Mouse (Mus musculus) midbrain, embryonic 10.5 days (tissue): ENCODE data around the gene Gm45021. TPM values are rescaled to one million over a fixed set of nuclear protein-coding genes. Genes with fewer than 3 reads are reported as not detected.

Experiments
- DNase-seq: peaks from one replicate; pipeline ENCODE4 v3.0.0-alpha.2; 2017; ENCODE audit warnings: low spot score
- H3K27ac ChIP-seq: fragments of 300-500 bp; sonication (generic); replicated peaks from 2 replicates; pipeline ENCODE4 v1.5.1; 2016; ENCODE audit warnings: mild to moderate bottlenecking
- H3K27me3 ChIP-seq: fragments of 300-500 bp; sonication (generic); 2 replicates; pipeline ENCODE4 v1.6.1; 2016; ENCODE audit warnings: low read depth, mild to moderate bottlenecking; ENCODE audit not compliant: poor library complexity, severe bottlenecking
- H3K36me3 ChIP-seq: fragments of 300-500 bp; sonication (generic); 2 replicates; pipeline ENCODE4 v1.6.1; 2016; ENCODE audit warnings: mild to moderate bottlenecking, moderate library complexity
- H3K4me1 ChIP-seq: fragments of 300-500 bp; sonication (generic); 2 replicates; pipeline ENCODE4 v1.6.1; 2016
- H3K4me3 ChIP-seq: fragments of 300-500 bp; sonication (generic); 2 replicates; pipeline ENCODE4 v1.5.1; 2016; ENCODE audit warnings: mild to moderate bottlenecking, moderate library complexity
- H3K9me3 ChIP-seq: fragments of 300-500 bp; sonication (generic); replicated peaks from 2 replicates; pipeline ENCODE4 v1.6.1; 2016; ENCODE audit warnings: mild to moderate bottlenecking
- WGBS: fragments of 180-500 bp; shearing (Covaris S2); methylation state at CpG from one replicate; pipeline ENCODE4 v1.1.7; 2016; 5-methylcytosine and 5-hydroxymethylcytosine counted together
- polyA plus RNA-seq: library from polyadenylated mRNA; unstranded; fragments of >200 nt; fragmentation: Nextera tagmentation; extraction: Ambion mirVana; gene quantifications from 2 replicates; pipeline ENCODE4 v1.2.1, GENCODE M21; 2016

Gene Gm45021
- polyA plus RNA-seq, 1 experiment from 2014 or later, result not detected

DNA sequence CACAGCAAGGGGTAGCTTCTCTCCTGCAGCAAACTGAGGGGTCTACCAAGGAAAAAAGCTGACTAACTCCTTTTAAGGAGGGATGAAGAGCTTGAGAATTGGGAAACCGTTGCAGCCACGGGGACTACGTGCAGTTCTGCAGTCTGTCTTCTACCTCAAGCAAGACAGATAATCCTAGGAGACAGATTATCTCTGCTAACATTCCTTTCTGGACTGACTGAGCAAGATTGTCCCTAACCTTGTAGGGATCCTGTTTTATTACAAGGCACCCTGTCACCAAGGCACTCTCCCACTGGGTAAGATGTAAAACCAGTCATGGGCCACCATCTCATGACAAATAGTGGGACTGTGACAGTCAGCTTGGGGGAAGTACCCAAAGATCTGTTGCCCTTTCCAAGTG, 8.2 kb upstream of the Gm45021 start:
- no peak for DNase-seq
- WGBS, result 30% methylated on average over 3 of the region's 3 CpGs
- no peaks in the 10 kb centered on the region for H3K27me3 ChIP-seq
- H3K4me1 ChIP-seq, result peaks cover 12% of the 10 kb centered on the region
- H3K9me3 ChIP-seq, result no peaks in the 10 kb centered on the region
- no peaks in the 10 kb centered on the region for H3K36me3 ChIP-seq
- H3K27ac ChIP-seq, result no peak overlapping the region
- H3K4me3 ChIP-seq, result no peak overlapping the region

DNA sequence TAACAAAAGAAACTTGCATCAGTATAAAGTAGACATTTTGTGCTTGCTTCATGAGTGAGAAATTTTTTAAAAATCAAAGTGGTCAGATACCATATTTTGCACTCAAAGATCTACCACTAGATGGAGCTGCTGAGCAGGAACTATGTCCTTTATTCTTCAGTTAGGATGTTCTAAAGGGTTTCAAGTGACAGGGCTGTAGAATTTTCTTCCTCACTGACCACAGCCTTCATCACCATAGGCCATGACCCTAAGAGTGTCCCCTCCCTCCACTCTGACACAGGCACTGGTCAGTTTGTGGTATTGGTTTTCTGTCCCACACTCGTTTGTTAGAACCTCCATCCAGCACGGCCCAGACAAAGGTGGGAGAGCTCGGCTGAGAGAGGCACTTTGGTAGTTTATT, 7.4 kb upstream of the Gm45021 start:
- no peaks in the 10 kb centered on the region for H3K36me3 ChIP-seq
- H3K4me1 ChIP-seq, result peaks cover 12% of the 10 kb centered on the region
- no peak overlapping the region for H3K4me3 ChIP-seq
- H3K9me3 ChIP-seq, result no peaks in the 10 kb centered on the region
- WGBS, result 77% methylated on average over 3 of the region's 3 CpGs
- H3K27ac ChIP-seq, result 0 out of 2 replicates have a peak overlapping the region, but pooled peaks have one; percentile 28
- no peaks in the 10 kb centered on the region for H3K27me3 ChIP-seq
- no peak for DNase-seq

DNA sequence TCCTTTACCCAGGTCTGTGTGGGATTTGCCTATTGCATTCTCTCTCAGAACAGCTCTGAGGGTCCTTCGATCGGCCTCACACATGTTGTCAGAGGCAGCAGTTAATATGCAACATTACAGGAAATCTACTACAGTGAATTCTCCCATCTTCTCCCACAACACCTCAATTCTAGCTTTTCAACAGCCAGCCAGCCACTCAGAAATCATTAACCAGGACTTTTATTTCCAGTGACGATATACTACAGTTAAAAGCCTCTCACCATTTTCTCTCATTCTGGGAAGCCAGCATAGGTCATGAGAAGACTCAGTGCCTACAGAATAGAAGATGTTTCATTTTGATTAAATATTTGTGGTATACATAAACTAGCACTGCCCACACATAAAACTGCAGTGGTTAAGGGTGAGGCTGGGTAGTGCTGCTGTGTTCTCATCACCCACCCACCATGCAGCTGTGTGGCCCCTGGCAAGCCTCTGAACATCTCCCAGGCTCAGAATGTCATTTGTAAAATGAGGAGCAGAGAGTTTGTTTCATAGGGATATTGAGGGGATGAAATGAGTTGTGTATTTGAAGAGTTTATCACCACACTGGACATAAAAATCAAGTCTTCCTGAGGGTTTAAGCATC, 1.9 kb downstream of the Gm45021 start:
- 97% methylated on average over 3 of the region's 3 CpGs for WGBS
- Histone ChIP-seq H3K9me3 (peaks cover 4% of the 10 kb centered on the region), H3K36me3 (peaks cover 12% of the 10 kb centered on the region), H3K4me1 (peaks cover 24% of the 10 kb centered on the region), H3K27me3 (no peaks in the 10 kb centered on the region), H3K27ac (no peak overlapping the region), H3K4me3 (no peak overlapping the region)
- DNase-seq, result no peak

- Histone ChIP-seq H3K27ac (no peak overlapping the region), H3K4me1 (peaks cover 24% of the 10 kb centered on the region), H3K9me3 (peaks cover 10% of the 10 kb centered on the region), H3K36me3 (peaks cover 17% of the 10 kb centered on the region), H3K4me3 (no peak overlapping the region), H3K27me3 (no peaks in the 10 kb centered on the region)
- 88% methylated on average over 6 of the region's 6 CpGs for WGBS
- DNase-seq, result no peak
Observed at GRCm38 (mm10) chr6:48591871-48592270, 2.5 kb downstream of the Gm45021 start.

GRCm38 (mm10) chr6:48593158-48594042, 4.0 kb downstream of the Gm45021 start, which contains the start of the genes Repin1 and Gm44965:
Gene Repin1 (plus strand): TSS chr6:48593883.
Gene Gm44965 (plus strand): TSS chr6:48593941.
- Histone ChIP-seq H3K4me3 (peak within 1 kb of the TSS; percentile 94), H3K36me3 (peaks cover 33% of the 10 kb centered on the region), H3K27ac (peak within 1 kb of the TSS; percentile 98), H3K9me3 (peaks cover 21% of the 10 kb centered on the region), H3K4me1 (peaks cover 24% of the 10 kb centered on the region), H3K27me3 (no peaks in the 10 kb centered on the region)
- WGBS, result 6% methylated on average over 45 of the region's 45 CpGs
- DNase-seq, result peak; percentile 95

DNA sequence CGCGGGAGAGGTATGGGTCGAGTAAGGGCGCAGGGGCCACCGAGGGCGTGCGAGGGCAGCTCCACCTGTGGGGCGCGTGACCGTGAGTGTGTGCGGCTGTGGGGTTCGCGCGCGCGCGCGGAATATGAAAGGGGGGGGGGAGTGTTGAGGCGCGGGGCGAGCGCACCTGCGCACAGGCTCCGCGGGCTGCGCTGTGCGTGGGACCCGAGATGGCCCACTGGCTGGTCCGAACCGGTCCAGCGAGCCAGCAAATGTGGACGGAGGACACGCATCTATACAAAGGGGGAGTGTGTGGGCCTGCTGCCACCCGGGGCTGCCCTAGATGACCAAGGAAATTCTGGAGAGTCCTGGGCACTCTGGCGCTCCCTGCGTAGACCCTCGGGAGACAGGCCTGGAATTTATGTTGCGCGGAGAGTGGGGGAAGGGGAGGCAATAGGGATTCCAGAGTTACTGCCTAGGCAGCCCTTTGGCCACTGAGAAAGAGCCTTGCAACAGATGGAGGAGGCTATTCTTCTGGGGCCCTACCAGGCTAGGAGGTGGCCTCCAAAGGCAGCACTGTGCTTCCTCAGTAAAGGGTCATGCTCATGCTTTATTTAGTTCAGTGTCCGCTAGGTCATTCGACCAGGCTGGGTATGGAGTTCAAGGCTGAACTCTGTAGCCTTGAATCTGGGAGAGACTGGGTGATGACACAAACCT, 4.8 kb downstream of the Gm45021 start:
- DNase-seq, result peak; percentile 70
- Histone ChIP-seq H3K27me3 (no peaks in the 10 kb centered on the region), H3K36me3 (peaks cover 40% of the 10 kb centered on the region), H3K27ac (peak overlapping the region; percentile 98), H3K9me3 (peaks cover 21% of the 10 kb centered on the region), H3K4me3 (peak overlapping the region; percentile 94), H3K4me1 (peaks cover 24% of the 10 kb centered on the region)
- WGBS, result 2% methylated on average over 41 of the region's 41 CpGs

GRCm38 (mm10) chr6:48595278-48595677, 5.9 kb downstream of the Gm45021 start:
- no peaks in the 10 kb centered on the region for H3K27me3 ChIP-seq
- H3K4me3 ChIP-seq, result peak overlapping the region; percentile 94
- H3K9me3 ChIP-seq, result peaks cover 21% of the 10 kb centered on the region
- no peak for DNase-seq
- 56% methylated on average over 1 of the region's 1 CpGs for WGBS
- H3K27ac ChIP-seq, result peak overlapping the region; percentile 98
- peaks cover 24% of the 10 kb centered on the region for H3K4me1 ChIP-seq
- H3K36me3 ChIP-seq, result peaks cover 51% of the 10 kb centered on the region

DNA sequence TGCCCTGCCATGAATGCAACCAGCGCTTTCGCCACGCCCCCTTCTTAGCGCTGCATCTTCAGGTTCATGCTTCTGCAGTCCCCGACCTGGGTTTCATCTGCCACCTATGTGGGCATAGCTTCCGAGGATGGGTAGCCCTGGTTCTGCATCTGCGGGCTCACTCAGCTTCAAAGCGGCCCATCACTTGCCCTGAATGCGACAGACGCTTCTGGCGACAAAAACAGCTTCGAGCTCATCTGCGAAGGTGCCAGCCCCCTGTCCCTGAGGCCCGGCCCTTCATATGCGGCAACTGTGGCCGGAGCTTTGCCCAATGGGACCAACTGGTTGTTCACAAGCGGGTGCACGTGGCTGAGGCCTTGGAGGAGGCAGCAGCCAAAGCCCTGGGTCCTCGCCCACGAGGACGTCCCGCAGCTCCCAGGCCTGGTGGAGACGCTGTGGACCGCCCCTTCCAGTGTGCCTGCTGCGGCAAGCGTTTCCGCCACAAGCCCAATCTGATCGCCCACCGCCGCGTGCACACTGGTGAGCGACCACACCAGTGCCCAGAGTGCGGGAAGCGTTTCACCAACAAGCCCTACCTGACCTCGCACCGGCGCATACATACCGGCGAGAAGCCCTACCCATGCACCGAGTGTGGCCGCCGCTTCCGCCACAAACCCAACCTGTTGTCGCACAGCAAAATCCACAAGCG, 7.3 kb downstream of the Gm45021 start:
- Histone ChIP-seq H3K27ac (no peak overlapping the region), H3K9me3 (peaks cover 21% of the 10 kb centered on the region), H3K4me3 (no peak overlapping the region), H3K4me1 (peaks cover 35% of the 10 kb centered on the region), H3K36me3 (peaks cover 52% of the 10 kb centered on the region), H3K27me3 (no peaks in the 10 kb centered on the region)
- no peak for DNase-seq
- 96% methylated on average over 45 of the region's 45 CpGs for WGBS

DNA sequence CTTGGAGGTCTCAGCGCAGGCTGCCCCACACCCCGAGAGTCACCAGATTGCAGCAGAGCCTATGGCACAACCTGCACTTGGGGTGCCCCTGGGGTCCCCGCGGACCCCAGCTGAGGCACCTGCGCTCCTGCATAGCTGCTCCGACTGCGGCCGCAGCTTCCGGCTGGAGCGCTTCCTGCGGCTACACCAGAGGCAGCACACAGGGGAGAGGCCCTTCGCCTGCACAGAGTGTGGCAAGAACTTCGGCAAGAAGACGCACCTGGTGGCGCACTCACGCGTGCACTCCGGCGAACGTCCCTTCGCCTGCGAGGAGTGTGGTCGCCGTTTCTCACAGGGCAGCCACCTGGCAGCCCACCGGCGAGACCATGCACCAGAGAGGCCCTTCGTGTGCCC, 7.8 kb downstream of the Gm45021 start:
- Histone ChIP-seq H3K4me3 (no peak overlapping the region), H3K36me3 (peaks cover 52% of the 10 kb centered on the region), H3K27me3 (no peaks in the 10 kb centered on the region), H3K4me1 (peaks cover 36% of the 10 kb centered on the region), H3K27ac (no peak overlapping the region), H3K9me3 (peaks cover 21% of the 10 kb centered on the region)
- no peak for DNase-seq
- 95% methylated on average over 27 of the region's 27 CpGs for WGBS

- peaks cover 22% of the 10 kb centered on the region for H3K4me1 ChIP-seq
- peaks cover 55% of the 10 kb centered on the region for H3K36me3 ChIP-seq
- no peak overlapping the region; the same call in 1 of the 2 replicates for H3K4me3 ChIP-seq
- H3K9me3 ChIP-seq, result peaks cover 21% of the 10 kb centered on the region
- DNase-seq, result no peak
- H3K27me3 ChIP-seq, result no peaks in the 10 kb centered on the region
- 94% methylated on average over 1 of the region's 1 CpGs for WGBS
- peak overlapping the region; percentile 94; the same call in 1 of the 2 replicates for H3K27ac ChIP-seq
Observed at GRCm38 (mm10) chr6:48600594-48600993, 11.2 kb downstream of the Gm45021 start.

- peak within 1 kb of the TSS; percentile 66 for H3K4me3 ChIP-seq
- H3K9me3 ChIP-seq, result peaks cover 15% of the 10 kb centered on the region
- H3K4me1 ChIP-seq, result peaks cover 21% of the 10 kb centered on the region
- 6% methylated on average over 42 of the region's 42 CpGs for WGBS
- H3K27me3 ChIP-seq, result no peaks in the 10 kb centered on the region
- peak; percentile 97 for DNase-seq
- H3K27ac ChIP-seq, result peak within 1 kb of the TSS; percentile 94
- H3K36me3 ChIP-seq, result peaks cover 46% of the 10 kb centered on the region
Observed at GRCm38 (mm10) chr6:48601271-48602079, 12.1 kb downstream of the Gm45021 start, which contains the start of gene Zfp775. Gene Zfp775 (plus strand): TSS chr6:48602063.
